Mouse (Mus musculus) fat pad, adult 2 months (tissue): Measurements from ENCODE around the gene Gm10134.
"Not testable (repeated sequence)": the region's sequence is repeated elsewhere in the genome, so short reads cannot be mapped to it uniquely, and the experiment has no call there.

Source experiments
- DNase-seq: peaks from one replicate; pipeline ENCODE4 v3.0.0-alpha.2; 2011; ENCODE audit warnings: low read depth, low spot score; ENCODE audit errors: extremely low read depth

Gene Gm10134

DNA sequence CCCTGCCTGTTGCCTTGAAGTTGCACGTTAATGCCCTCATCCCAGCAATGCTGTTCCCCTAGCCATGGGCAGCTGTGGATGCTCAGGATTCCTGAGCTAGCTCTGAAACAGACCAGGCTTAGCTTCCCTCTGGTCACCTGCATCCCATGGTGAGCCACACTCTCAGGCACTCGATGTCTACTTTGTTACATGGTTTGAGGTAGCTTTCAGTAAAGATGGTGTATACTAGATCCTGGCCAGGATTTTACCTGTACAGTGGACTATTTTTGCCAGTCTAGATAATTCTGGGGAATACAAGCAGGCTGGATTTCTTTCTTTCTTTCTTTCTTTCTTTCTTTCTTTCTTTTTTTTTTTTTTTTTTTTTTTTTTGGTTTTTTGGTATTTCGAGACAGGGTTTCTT lies at the start of gene Gm10134:
Gm10134 (plus strand) TSS at position 301 of the 400 bp plus-strand sequence.
- no peak for DNase-seq

DNA sequence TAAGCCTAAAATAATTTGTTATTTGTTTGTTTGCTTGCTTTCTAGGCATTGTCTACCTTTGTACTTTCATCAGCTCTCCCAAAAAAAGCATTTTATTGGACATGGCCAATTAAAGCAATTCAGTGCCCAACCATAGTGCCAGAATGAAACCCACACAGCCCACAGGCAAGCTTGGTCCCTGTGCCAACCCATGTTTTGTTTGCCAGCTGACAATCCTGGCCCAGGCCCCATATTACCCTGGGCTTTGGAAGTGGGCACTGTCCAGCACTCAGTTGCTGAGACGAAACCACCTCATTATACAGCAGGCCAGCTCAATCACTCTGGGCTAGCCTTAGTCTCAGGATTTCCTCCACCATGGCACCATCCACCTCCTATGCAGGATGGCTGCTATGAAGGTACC lies 49.3 kb upstream of the Gm10134 start:
- DNase-seq = no peak

DNA sequence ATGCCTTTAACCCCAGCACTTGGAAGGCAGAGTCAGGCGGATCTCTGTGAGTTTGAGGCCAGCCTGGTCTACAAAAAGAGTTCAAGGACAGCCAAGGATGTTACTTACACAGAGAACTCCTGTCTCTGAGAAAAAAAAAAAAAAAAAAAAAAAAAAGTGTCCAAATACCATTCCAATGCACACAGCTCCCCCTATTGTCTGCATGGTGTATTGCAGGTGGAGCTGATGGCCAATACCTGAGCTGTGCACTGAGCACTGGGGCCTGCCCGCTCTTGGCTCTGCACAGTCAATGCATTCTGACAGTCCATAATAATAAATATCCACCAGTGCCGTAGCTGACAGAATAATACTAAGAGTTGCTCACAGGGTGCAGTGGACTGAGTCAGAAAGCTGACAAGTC lies 42.0 kb upstream of the Gm10134 start:
- no peak for DNase-seq

GRCm38 (mm10) chr2:28464919-28465318 lies 41.0 kb upstream of the Gm10134 start:
- DNase-seq = no peak

- peak; percentile 13 for DNase-seq
These were observed 39.9 kb upstream of the Gm10134 start, which contains the start of gene 1700007K13Rik for GRCm38 (mm10) chr2:28465836-28466518. TSS of gene 1700007K13Rik (minus strand) at chr2:28466332.

DNA sequence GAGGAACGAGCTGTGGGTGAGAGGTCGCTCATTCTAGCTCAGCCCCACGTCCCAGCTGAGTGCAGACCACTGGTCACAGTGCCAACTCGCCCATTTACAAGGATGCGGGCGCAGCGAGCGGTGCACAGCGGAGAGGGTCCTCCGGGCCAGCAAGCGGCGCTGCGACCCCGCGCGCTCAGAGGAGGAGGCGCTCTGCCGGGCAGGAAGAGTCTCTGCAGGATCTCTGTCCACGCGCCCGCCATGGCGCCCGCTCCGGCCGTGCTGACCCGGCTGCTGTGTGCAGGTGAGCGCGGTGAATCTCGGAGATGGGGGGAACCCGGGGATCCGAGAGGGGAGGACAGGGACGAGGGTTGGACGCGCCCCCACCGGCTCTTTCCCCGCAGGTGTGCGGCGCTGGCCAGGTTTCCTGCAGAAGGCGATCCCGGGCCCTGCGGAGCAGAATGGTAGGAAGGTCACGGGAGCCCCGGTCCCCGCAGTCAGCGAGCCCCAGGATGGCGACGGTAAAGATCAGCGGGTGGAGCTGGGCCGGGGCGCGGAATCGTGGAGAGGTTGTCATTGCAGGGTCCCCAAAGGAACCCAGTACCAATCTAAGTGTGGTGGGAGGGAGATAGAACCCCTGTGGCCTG lies 37.9 kb upstream of the Gm10134 start, which contains the start of gene Mrps2:
Mrps2 (plus strand) TSS at position 207 of the 626 bp plus-strand sequence.
- no peak for DNase-seq

GRCm38 (mm10) chr2:28468486-28469225 lies 37.2 kb upstream of the Gm10134 start:
- DNase-seq = no peak

GRCm38 (mm10) chr2:28469461-28469860 lies 36.4 kb upstream of the Gm10134 start:
- no peak for DNase-seq

- DNase-seq = no peak
These were observed 35.3 kb upstream of the Gm10134 start for GRCm38 (mm10) chr2:28470591-28470990.

- not testable (repeated sequence) for DNase-seq
These were observed 33.9 kb upstream of the Gm10134 start for GRCm38 (mm10) chr2:28472011-28472410.

DNA sequence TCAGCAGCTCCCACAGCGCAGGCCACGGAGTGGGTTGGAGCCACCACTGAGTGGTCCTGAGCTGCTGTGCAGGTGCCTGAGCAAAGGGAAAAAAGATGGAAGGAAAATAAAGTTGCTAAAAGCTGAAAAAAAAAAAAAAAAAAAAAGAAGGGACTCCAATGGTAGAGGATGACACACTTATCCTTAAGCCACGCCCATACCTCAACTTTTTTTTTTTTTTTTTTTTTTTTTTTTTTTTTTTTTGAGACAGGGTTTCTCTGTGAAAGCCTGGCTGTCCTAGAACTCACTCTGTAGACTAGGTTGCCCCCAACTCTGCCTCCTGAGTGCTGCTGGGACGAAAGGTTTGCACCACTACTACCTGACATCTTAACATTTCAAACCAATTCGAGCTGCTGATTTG lies 27.9 kb upstream of the Gm10134 start:
- DNase-seq = not testable (repeated sequence)

- DNase-seq = no peak
These were observed 26.4 kb upstream of the Gm10134 start for GRCm38 (mm10) chr2:28479208-28480204.

- DNase-seq = no peak
These were observed 22.0 kb upstream of the Gm10134 start for GRCm38 (mm10) chr2:28483861-28484260.

DNA sequence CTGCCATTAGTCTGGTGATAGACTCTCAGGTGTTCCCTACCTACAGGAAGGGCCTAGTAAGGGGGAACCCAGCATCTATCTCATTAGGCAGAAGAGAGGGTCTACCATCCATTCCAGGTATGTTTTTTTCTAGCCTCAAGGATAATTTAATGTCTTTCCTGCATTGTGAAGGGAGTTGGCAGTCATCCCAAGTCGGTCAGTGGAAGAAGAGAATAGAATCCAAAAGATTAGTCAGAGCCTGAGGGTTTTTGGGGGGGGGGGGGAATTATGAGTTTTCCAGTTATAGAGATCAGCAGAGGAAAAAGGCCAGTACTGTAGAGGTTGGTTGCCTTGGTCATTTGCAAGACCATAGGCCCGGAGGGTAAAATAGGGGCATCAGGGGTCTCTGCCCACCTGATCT lies 11.4 kb upstream of the Gm10134 start:
- DNase-seq = no peak

- DNase-seq = no peak
These were observed 10.6 kb upstream of the Gm10134 start for GRCm38 (mm10) chr2:28495207-28495756.

- DNase-seq = no peak
These were observed 9.9 kb upstream of the Gm10134 start for GRCm38 (mm10) chr2:28495801-28496595.

DNA sequence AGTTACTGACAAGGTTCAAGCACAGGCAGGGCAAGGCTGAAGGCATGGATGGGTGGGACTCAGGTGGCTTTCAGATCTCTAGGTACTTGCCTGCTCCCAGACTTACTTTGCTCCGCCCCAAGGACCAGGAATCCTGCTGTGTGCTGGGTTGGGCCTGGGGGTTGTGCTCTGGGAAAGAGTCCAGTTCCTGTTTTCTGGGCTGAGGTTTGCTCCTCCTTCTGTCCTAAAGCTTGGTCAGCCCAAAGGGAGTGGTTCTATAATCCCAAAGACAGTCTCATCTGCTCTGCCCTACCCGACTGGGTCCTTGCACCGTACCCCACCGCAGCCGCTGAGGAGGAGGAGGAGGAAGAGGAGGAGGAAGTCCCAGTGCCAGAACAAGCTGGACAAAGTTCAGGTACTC lies 9.2 kb upstream of the Gm10134 start, which contains the start of gene Gbgt1:
Gbgt1 (plus strand) TSS at position 221 of the 400 bp plus-strand sequence.
- DNase-seq = no peak

DNA sequence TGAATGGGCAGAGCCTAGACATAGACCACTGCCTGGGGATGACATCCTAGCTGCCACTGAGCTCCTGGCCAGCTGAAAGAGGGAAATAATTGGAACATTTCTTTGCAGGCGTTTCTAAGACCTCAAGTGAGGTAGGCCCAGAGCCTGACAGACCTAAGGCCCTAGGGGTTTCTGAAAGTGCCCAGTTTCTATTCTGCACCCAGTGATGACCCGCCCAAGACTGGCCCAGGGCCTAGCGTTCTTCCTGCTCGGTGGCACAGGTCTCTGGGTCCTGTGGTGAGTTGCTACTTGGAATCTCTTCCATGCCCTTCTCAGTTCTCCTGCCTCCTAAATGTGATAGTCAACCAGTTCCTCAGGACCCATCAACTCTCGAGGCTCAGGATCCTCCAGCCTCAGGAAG lies 8.3 kb upstream of the Gm10134 start:
- DNase-seq = no peak

GRCm38 (mm10) chr2:28498431-28498830 lies 7.5 kb upstream of the Gm10134 start:
- DNase-seq = no peak
